Mouse (Mus musculus): ENCODE measurements around the gene 1700069L16Rik.

The 1700069L16Rik gene

DNA sequence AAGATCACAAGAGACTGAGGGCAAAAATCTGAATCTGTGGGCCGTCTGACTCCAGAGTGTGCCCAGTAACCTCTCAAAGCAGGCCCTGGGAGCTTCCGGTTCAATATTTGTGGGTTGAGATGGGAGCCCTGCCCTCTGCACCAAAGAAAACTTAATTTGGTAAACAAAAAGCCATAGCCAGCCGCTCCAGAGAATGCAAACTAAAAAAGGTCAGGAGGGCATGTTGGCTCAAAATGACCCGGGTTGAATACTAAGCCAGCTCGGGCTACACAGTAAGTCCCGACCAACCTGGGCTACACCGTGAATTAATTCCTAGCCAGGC is 10.4 kb upstream of the 1700069L16Rik start:
- in situ Hi-C loops (cut with MseI, MboI): no loop called here

- in situ Hi-C loops (cut with MseI, MboI): loop anchor here in 1 of 2 experiments (5.0 kb wide), 1 partner anchor 357 kb away; no protein-coding TSS in a partner anchor
Measured at GRCm38 (mm10) chr5:113734376-113734775, 9.8 kb upstream of the 1700069L16Rik start.

DNA sequence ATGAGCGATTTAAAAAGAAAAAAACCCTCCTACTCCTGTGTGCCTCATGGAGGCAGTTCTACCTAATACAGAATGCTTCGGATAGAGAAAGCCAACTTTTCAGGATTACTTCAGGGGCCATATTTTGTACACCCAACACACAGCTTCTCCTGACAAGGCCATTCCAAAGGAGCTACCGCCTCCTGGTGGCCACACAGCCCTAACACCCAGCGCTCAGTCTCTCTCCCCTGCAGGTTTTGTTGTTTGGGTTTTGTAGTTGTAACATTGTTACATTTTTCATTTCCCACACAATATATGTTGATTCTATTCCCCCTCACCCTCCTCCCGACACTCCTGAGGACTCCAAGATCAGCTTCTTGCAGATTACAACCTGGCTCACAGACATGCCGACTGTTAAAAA is 7.6 kb upstream of the 1700069L16Rik start:
- in situ Hi-C loops (cut with MseI, MboI): loop anchor here in 1 of 2 experiments (5.0 kb wide), 1 partner anchor 355 kb away; no protein-coding TSS in a partner anchor

DNA sequence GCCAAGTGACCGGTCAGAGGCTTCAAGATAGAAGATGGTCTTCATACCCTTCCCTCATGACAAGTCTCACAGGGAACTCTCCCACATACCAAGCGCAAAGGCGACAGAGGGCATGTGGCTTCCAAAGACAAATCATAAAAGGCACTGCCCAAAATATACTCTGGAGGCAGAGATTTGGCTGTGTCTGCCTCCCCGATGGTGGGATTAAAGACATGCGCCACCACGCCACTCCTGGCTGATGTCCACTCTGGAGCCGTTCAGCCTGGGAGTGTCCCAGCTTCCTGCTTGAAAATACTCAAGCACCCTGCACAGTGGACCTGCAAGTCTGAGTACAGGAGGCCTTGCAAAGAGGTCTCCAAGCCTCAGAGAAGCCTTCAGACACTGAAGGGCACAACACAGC is 6.6 kb upstream of the 1700069L16Rik start:
- in situ Hi-C loops (cut with MseI, MboI): loop anchor here in 1 of 2 experiments (5.0 kb wide), 1 partner anchor 354 kb away; no protein-coding TSS in a partner anchor

DNA sequence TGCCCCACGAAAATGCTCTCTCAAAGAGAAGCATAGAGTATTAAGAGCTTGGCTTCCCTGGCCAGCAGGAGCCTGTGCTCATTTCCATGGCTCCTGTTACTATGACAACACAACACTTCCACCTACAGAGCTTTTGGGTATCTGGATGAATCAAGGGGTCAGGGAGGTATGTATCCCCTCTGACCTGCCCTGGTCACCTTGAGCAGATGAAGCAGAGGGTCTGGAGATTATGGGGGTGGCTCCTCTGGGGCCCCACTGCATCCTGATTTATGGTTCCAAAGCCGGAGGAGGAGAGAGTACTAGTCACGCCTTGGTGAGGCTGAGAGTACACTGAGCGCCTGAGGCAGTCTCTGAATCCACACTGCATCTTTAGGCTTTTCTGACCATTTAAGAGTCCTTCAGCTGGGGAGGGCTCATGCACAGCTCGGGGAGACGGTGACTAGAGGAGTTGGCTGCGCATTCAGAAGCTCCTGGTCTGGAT is 6.1 kb upstream of the 1700069L16Rik start:
- in situ Hi-C loops (cut with MseI, MboI): loop anchor here in 1 of 2 experiments (5.0 kb wide), 1 partner anchor 353 kb away; no protein-coding TSS in a partner anchor

- in situ Hi-C loops (cut with MseI, MboI): loop anchor here (5.0 to 10.0 kb wide), 2 partner anchors 144 to 361 kb away; no protein-coding TSS in a partner anchor
Measured at GRCm38 (mm10) chr5:113728691-113729090, 4.1 kb upstream of the 1700069L16Rik start.

DNA sequence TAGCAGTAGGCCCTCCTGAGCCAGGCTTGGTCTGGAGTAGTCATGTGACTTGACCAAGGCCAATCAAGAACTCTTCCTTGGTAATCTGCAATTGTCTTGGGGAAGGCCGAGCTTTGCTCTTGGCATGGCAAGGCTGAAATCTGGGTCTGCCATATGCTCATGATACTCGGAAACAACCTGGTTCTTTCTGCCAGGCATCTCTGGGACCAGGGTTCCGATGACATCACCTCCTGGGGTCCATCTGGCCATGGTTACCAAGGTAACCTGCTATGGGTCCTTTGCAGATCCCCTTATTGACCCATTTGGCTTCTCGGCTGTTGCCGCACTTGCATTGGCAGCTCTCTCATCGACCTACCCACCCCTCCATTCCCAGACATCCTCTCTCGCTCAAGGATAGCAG is 3.4 kb upstream of the 1700069L16Rik start:
- in situ Hi-C loops (cut with MseI, MboI): loop anchor here (5.0 to 10.0 kb wide), 2 partner anchors 143 to 361 kb away; no protein-coding TSS in a partner anchor

DNA sequence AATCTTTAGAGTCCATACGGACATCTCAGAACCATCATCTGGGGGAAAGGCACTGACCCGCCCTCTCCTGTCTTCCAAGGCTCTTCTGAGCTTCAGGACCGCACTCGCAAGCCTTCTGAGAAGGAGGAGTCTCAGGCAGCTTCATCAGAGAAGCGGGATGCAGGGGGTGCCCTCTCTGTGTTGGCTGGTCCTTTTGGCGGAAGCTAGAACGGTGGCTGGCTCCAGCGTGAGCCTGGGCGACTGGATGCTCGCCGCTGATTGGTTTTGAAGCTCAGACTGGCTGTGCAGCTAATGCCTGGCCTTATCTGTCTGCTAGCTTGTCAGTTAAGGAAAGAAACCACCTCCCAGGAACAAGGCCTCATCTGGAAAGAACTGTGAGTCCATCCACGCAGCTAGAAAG is 2.7 kb upstream of the 1700069L16Rik start:
- in situ Hi-C loops (cut with MseI, MboI): loop anchor here (5.0 to 10.0 kb wide), 2 partner anchors 142 to 360 kb away; no protein-coding TSS in a partner anchor

DNA sequence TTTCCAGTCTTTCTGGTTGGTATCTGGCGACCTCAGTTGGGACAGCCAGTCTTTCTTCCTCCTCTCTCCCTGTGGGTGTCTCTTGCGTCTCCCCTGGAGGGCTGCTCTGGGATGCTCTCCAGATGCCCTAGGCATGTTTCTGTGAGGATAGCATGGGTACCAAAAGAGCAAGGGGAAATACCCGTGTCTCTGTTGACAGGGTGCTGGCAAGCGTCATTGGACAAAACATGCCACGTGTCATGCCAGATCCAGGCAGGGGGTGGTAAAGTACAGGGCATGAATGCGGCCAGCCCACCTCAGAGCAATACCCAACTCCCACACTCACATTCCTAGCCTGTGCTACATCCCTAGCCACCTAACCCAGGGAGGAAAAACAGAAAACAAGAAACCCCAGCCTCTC is 2.0 kb upstream of the 1700069L16Rik start:
- in situ Hi-C loops (cut with MseI, MboI): loop anchor here (5.0 to 10.0 kb wide), 2 partner anchors 142 to 359 kb away; no protein-coding TSS in a partner anchor

DNA sequence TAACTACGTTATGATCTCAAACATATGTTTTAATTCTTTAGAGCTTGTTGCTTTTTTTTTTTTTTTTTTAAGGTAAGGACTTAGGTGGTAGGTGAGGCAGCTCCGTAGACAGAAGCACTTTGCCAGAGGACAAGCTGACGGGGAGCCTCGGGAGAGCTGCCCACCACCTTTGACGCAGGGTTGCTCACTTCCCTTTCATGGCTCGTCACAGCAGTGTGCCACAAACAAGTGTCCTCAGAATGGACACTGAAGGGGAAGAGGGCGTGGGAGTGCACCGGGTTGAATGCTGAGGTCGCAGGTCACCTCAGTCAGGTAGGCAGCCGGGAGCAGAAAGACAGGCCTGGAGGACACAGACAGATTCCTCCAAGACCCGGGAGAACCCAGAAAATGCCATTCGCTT is 845 bp upstream of the 1700069L16Rik start:
- in situ Hi-C loops (cut with MseI, MboI): loop anchor here (5.0 to 10.0 kb wide), 2 partner anchors 141 to 358 kb away; no protein-coding TSS in a partner anchor

GRCm38 (mm10) chr5:113723567-113724237 is 870 bp downstream of the 1700069L16Rik start:
- in situ Hi-C loops (cut with MseI, MboI): loop anchor here (5.0 to 10.0 kb wide), 3 partner anchors 136 to 251 kb away; no protein-coding TSS in a partner anchor

DNA sequence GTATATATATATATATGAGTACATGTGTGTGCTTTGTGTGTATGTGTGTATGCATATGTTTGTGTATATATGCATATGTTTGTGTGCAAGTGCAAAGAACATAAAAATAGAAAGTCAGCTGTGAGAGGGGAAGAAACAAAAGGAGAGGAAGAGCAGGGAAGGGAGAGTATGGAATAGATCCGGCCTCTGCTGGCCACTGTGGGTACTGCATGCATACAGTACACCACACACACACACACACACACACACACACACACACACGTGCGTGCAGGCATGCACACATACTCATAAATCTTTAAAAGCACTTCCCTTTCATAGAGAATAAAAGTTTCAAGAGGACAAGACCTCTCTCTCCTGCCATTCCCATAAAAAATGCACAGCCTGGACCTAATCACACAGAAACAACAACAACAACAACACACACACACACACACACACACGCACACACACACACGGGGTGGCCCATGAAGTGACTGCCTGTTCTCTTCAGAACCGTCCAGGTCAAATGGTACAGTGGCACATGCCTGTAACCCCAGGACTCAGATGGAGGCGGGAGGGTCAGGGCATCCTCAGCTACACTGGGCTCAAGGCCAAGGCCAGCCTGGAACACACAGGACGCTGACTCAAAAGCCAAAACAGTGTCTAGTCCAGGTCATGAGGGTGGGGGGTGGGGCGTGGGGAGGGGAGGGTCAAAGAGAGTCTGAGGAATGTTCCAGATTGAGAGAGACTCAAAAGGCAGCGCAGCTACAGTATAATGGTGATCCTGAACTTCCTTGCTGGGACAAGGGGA is 2.2 kb downstream of the 1700069L16Rik start:
- in situ Hi-C loops (cut with MseI, MboI): loop anchor here (5.0 to 10.0 kb wide), 3 partner anchors 135 to 250 kb away; no protein-coding TSS in a partner anchor

DNA sequence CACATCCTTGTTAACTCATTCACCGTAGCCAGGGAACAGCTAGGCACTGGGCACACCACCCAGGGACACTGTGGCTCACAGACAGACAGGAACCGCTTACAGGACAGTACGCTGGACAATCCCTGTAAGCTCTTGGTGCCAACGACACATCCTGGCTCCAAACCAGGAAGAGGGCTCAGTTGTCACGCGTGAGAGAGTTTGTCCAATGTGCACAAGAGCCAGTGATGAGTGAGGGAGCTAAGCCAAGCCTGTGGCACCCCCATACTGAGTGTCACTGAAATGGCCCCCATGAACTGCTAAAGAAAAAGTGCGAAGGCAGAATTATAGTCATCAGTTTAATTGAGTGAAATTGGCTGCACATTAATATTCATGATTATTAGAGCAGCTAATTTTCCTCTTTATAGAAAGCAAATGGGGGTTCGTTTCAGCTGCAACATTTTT is 5.3 kb downstream of the 1700069L16Rik start:
- in situ Hi-C loops (cut with MseI, MboI): loop anchor here in 1 of 2 experiments (5.0 kb wide), 1 partner anchor 247 kb away; no protein-coding TSS in a partner anchor

GRCm38 (mm10) chr5:113716581-113717388 is 7.8 kb downstream of the 1700069L16Rik start:
- in situ Hi-C loops (cut with MseI, MboI): loop anchor here in 1 of 2 experiments (5.0 kb wide), 1 partner anchor 244 kb away; no protein-coding TSS in a partner anchor

- in situ Hi-C loops (cut with MseI, MboI): no loop called here
Measured at GRCm38 (mm10) chr5:113712861-113713260, 11.7 kb downstream of the 1700069L16Rik start.

GRCm38 (mm10) chr5:113703803-113704585 is 20.6 kb downstream of the 1700069L16Rik start:
- in situ Hi-C loops (cut with MseI, MboI): no loop called here

- in situ Hi-C loops (cut with MseI, MboI): no loop called here
Measured at GRCm38 (mm10) chr5:113700388-113701023, 24.1 kb downstream of the 1700069L16Rik start.

DNA sequence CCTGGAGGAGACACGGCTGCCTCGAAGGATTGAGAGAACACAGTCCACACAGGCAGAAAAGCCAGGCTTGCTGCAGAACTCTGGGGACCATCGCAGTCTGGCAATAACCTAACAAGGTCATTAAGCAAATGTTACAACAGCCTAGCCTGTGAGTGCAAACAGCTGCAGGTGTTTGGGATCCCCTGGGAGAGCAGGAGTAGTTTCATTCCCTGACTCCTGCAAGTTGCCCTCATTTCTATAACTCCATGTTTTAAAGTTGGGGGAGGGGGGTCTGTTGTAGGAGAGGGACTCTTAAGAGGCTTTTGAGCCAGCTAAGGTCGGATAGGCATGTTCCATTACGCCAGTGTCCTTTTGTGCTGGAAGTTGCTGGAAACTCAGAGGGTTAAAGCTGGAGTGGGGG is 30.2 kb downstream of the 1700069L16Rik start:
- in situ Hi-C loops (cut with MseI, MboI): no loop called here

- in situ Hi-C loops (cut with MseI, MboI): no loop called here
Measured at GRCm38 (mm10) chr5:113694000-113694399, 30.6 kb downstream of the 1700069L16Rik start.

All from mouse trophoblast stem cell (cell line).